Mouse (Mus musculus): ENCODE results near the gene Rpl23a.

Gene Rpl23a

GRCm38 (mm10) chr11:78167257-78167959 lies 16.0 kb downstream of the Rpl23a start:
- no peak for DNase-seq (ENCODE audit: low spot score in 2 of 2)

GRCm38 (mm10) chr11:78166640-78167039 lies 16.7 kb downstream of the Rpl23a start:
- DNase-seq (ENCODE audit: low spot score in 2 of 2): no peak

GRCm38 (mm10) chr11:78166161-78166560 lies 17.2 kb downstream of the Rpl23a start:
- DNase-seq (ENCODE audit: low spot score in 2 of 2): no peak

- DNase-seq (ENCODE audit: low spot score in 2 of 2): no peak
Observed at GRCm38 (mm10) chr11:78165761-78166109, 17.6 kb downstream of the Rpl23a start.

GRCm38 (mm10) chr11:78164924-78165760 lies 18.2 kb downstream of the Rpl23a start, which contains the start of gene Traf4:
Traf4 (minus strand) TSS chr11:78165589.
- DNase-seq (ENCODE audit: low spot score in 2 of 2): no peak

GRCm38 (mm10) chr11:78164604-78164923 lies 18.8 kb downstream of the Rpl23a start:
- no peak for DNase-seq (ENCODE audit: low spot score in 2 of 2)

GRCm38 (mm10) chr11:78163681-78164603 lies 19.4 kb downstream of the Rpl23a start:
- DNase-seq (ENCODE audit: low spot score in 2 of 2): no peak

DNA sequence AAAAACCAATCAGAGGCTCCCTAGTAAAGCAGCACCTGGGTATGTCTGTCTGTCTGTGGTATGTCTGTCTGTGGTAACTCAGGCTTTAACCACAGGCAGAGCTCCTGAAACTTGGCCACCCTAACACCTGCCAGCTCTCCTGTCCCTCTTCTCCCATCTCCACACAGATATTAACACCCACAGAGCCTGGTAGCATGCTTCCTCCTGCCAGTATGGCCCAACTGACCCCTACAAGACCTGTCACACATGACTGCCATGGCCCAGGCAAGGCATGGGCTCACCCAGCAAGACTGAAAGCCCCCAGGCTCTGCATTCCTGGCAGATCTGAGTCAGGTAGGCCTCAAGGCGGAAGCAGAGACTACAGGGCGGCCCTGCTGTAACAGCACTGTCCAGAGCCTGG lies 20.3 kb downstream of the Rpl23a start:
- DNase-seq (ENCODE audit: low spot score in 2 of 2): no peak

DNA sequence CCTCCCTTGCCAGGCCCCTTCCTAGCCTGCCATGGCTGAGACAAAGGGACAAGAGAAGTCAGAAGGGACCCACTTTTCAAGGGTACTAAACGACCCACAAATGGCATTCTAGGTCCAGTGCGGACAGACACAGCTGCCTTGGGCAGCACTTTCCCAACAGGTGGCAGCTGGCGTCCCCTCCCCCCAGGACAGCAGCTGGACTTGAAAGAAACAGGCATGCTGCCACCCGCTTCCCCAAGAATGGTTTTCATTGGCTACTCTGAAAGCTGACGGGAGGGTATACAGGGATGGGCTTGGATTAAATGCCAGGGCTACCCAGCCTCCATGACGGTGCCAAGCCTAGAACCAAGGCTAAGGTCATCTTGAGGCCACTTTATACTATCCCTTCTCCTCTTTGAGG lies 20.9 kb downstream of the Rpl23a start:
- DNase-seq (ENCODE audit: low spot score in 2 of 2): no peak

- DNase-seq (ENCODE audit: low spot score in 2 of 2): no peak
Observed at GRCm38 (mm10) chr11:78161968-78162367, 21.4 kb downstream of the Rpl23a start.

DNA sequence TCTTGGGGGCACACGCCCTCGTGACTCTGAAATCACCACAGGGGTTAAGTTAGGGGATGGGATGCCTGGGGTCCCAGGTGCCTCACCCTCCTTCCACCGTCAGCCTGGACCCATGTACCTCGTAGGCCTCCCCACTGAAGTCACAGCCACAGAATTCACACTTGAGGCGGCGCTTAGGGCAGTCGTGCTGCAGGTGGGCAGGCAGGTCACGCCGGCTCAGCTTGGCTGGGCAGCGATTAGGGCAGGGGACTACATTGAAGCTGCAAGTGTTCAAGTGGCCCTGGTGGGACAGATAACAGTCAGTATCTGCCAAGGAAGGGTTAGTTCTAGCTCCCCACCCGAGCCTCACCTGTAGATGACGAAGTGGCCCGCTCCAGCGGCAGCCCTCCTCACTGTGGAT lies 22.2 kb downstream of the Rpl23a start:
- no peak for DNase-seq (ENCODE audit: low spot score in 2 of 2)

- DNase-seq (ENCODE audit: low spot score in 2 of 2): no peak
Observed at GRCm38 (mm10) chr11:78160675-78161074, 22.7 kb downstream of the Rpl23a start.

DNA sequence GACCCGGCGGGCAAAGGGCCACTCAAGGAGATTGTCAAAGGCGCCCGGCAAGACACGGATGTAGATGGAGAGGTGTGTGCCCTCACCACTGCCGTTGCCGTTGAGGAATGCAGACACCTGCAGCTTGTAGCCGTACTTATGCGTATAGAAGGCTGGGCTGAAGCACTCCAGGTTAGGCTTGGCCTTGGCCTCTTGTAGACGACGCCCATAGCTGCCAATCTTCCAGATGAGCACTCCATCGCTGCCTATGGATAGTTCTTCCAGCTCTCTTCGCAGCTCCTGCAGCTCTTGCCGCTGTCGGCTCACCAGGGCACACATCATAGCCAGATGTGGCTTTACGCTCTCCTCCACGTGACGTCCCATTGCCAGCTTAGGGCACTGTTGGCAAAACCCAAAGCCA lies 23.2 kb downstream of the Rpl23a start:
- DNase-seq (ENCODE audit: low spot score in 2 of 2): no peak

- DNase-seq (ENCODE audit: low spot score in 2 of 2): no peak
Observed at GRCm38 (mm10) chr11:78159557-78159956, 23.8 kb downstream of the Rpl23a start.

DNA sequence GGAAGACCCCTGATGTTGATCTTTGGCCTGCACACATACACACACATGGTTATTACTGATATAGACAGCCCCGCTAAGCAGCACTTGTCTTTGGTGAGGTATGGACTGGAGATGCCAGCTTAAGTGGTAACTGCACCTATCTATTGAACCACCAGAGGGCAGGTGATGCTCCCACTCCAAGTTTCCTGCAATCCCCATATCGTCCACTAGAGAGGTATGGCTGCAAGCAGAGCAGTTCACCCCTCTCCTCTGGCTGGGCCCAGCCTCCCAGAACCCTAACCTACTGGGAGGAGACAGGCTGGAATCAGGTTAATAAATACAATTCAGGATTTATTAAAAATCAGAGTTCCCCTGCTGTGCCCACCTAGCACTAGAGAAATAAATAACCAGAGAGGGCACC lies 24.3 kb downstream of the Rpl23a start:
- DNase-seq (ENCODE audit: low spot score in 2 of 2): peak in 1 of 2 experiments; percentile 76

GRCm38 (mm10) chr11:78156156-78156699 lies 27.2 kb downstream of the Rpl23a start:
- DNase-seq (ENCODE audit: low spot score in 2 of 2): no peak

- no peak for DNase-seq (ENCODE audit: low spot score in 2 of 2)
Observed at GRCm38 (mm10) chr11:78155674-78156073, 27.7 kb downstream of the Rpl23a start.

DNA sequence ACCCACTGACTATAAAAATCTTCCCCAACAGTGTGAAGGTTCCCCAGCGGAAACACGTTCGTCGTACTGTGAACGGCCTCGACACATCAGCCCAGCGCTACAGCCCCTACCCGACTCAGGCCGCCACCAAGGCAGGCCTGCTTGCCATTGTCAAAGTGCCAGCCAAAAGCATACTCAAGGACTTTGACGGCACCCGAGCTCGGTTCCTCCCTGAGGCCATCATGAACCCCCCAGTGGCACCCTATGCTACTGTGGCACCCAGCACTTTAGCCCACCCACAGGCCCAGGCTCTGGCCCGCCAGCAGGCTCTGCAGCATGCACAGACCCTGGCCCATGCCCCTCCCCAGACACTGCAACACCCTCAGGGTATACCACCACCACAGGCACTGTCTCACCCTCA lies 29.6 kb downstream of the Rpl23a start:
- DNase-seq (ENCODE audit: low spot score in 2 of 2): no peak

GRCm38 (mm10) chr11:78152299-78153231 lies 30.8 kb downstream of the Rpl23a start:
- peak; percentile 60 to 62 for DNase-seq (ENCODE audit: low spot score in 2 of 2)

DNA sequence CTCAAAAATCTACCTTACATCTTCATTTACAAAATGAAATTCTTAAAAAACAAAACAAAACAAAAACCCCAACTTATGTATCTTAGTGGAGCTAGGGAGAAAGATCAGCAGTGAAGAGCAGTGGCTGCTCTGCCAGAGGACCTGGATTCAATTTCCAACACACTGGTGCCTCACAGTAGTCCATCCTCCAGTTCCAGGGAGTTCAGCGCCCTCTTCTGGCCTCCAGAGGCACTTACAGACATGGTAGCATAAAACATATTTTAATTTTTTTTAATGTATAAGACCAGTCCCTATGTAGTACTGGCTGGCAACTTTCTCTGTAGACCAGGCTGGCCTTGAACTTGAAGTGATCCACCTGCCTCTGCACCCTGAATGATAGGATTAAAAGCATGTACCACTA lies 32.2 kb downstream of the Rpl23a start:
- DNase-seq (ENCODE audit: low spot score in 2 of 2): no peak

Measured in frontal cortex, postnatal 25 days (tissue).